Mouse (Mus musculus) neural tube, embryonic 11.5 days (tissue): Measurements from ENCODE around the gene Ran. TPM values are rescaled to one million over a fixed set of nuclear protein-coding genes. Genes with fewer than 3 reads are reported as not detected.

Source experiments
- ATAC-seq: fragments of 200-750 bp; cut with Nextera tagmentation; 2 replicates; pipeline ENCODE4 v1.8.0; 2017; ENCODE audit warnings: moderate number of reproducible peaks, mild to moderate bottlenecking, moderate TSS enrichment, moderate library complexity; ENCODE audit not compliant: insufficient read depth, low FRiP score, low TSS enrichment
- DNase-seq: peaks from one replicate; pipeline ENCODE4 v3.0.0-alpha.2; 2015; ENCODE audit warnings: low spot score
- H3K27ac ChIP-seq: fragments of 300-500 bp; sonication (generic); 2 replicates; pipeline ENCODE4 v1.5.1; 2014; ENCODE audit warnings: low read depth, mild to moderate bottlenecking, low read length
- H3K27me3 ChIP-seq: fragments of 300-500 bp; sonication (generic); 2 replicates; pipeline ENCODE4 v1.6.1; 2014; ENCODE audit warnings: mild to moderate bottlenecking, low read length, mixed read lengths; ENCODE audit not compliant: control insufficient read depth, insufficient read depth
- H3K36me3 ChIP-seq: fragments of 300-500 bp; sonication (generic); 2 replicates; pipeline ENCODE4 v1.6.1; 2014; ENCODE audit warnings: mild to moderate bottlenecking, low read length, moderate library complexity, mixed read lengths; ENCODE audit not compliant: control insufficient read depth, insufficient read depth
- H3K4me1 ChIP-seq: fragments of 300-500 bp; sonication (generic); 2 replicates; pipeline ENCODE4 v1.6.1; 2014; ENCODE audit warnings: low read length, mixed read lengths; ENCODE audit not compliant: control insufficient read depth, insufficient read depth
- H3K4me2 ChIP-seq: fragments of 300-500 bp; sonication (generic); 2 replicates; pipeline ENCODE4 v1.6.1; 2014; ENCODE audit warnings: low read depth, mild to moderate bottlenecking, moderate library complexity
- H3K4me3 ChIP-seq: fragments of 300-500 bp; sonication (generic); 2 replicates; pipeline ENCODE4 v1.5.1; 2014; ENCODE audit warnings: low read depth, low read length
- H3K9ac ChIP-seq: fragments of 300-500 bp; sonication (generic); 2 replicates; pipeline ENCODE4 v1.6.1; 2014; ENCODE audit warnings: mild to moderate bottlenecking, low read length
- H3K9me3 ChIP-seq: fragments of 300-500 bp; sonication (generic); 2 replicates; pipeline ENCODE4 v1.6.1; 2016; ENCODE audit warnings: low read length; ENCODE audit not compliant: control insufficient read depth
- WGBS: fragments of 180-500 bp; shearing (Covaris S2); extraction: QIAGEN DNeasy Blood & Tissue Kit; methylation state at CpG from one replicate; pipeline ENCODE4 v1.1.7; 2014; 5-methylcytosine and 5-hydroxymethylcytosine counted together
- polyA plus RNA-seq: library from polyadenylated mRNA; unstranded; fragments of >200 nt; fragmentation: Nextera tagmentation; extraction: Ambion mirVana; gene quantifications from 2 replicates; pipeline ENCODE4 v1.2.1, GENCODE M21; 2014

Ran gene
- polyA plus RNA-seq, 1 experiment from 2014 or later = 781 TPM

- DNase-seq = peak; percentile 69
- Histone ChIP-seq H3K4me3 (no peak overlapping the region), H3K27me3 (no peaks in the 10 kb centered on the region), H3K4me1 (no peaks in the 10 kb centered on the region), H3K4me2 (no peak overlapping the region), H3K27ac (no peak overlapping the region), H3K9me3 (no peaks in the 10 kb centered on the region), H3K36me3 (no peaks in the 10 kb centered on the region), H3K9ac (no peak overlapping the region)
- ATAC-seq = no peak; the same call in 1 of the 2 replicates
- WGBS = 70% methylated on average over 9 of the region's 9 CpGs
Observed at GRCm38 (mm10) chr5:129049372-129049771, 29.5 kb downstream of the Ran start.

- H3K9ac ChIP-seq = no peak overlapping the region
- H3K36me3 ChIP-seq = no peaks in the 10 kb centered on the region
- no peaks in the 10 kb centered on the region for H3K27me3 ChIP-seq
- no peak overlapping the region for H3K4me2 ChIP-seq
- 86% methylated on average over 3 of the region's 3 CpGs for WGBS
- H3K4me3 ChIP-seq = no peak overlapping the region
- DNase-seq = no peak
- no peak for ATAC-seq
- no peaks in the 10 kb centered on the region for H3K4me1 ChIP-seq
- no peaks in the 10 kb centered on the region for H3K9me3 ChIP-seq
- no peak overlapping the region for H3K27ac ChIP-seq
Observed at GRCm38 (mm10) chr5:129051910-129052309, 32.0 kb downstream of the Ran start.

GRCm38 (mm10) chr5:129052636-129053355 lies 32.9 kb downstream of the Ran start:
- peak; percentile 57 for DNase-seq
- Histone ChIP-seq H3K4me2 (no peak overlapping the region), H3K4me3 (no peak overlapping the region), H3K9ac (no peak overlapping the region; the same call in 1 of the 2 replicates), H3K9me3 (no peaks in the 10 kb centered on the region), H3K4me1 (no peaks in the 10 kb centered on the region), H3K27ac (peak overlapping the region; percentile 1; the same call in 1 of the 2 replicates), H3K27me3 (no peaks in the 10 kb centered on the region), H3K36me3 (no peaks in the 10 kb centered on the region)
- peak; percentile 61 for ATAC-seq
- WGBS = 36% methylated on average over 20 of the region's 20 CpGs

GRCm38 (mm10) chr5:129054675-129055284 lies 34.9 kb downstream of the Ran start:
- Histone ChIP-seq H3K4me1 (no peaks in the 10 kb centered on the region), H3K27ac (no peak overlapping the region), H3K4me2 (no peak overlapping the region), H3K27me3 (no peaks in the 10 kb centered on the region), H3K4me3 (no peak overlapping the region), H3K9me3 (no peaks in the 10 kb centered on the region), H3K9ac (no peak overlapping the region), H3K36me3 (no peaks in the 10 kb centered on the region)
- WGBS = 86% methylated on average over 9 of the region's 9 CpGs
- ATAC-seq (no peak), DNase-seq (no peak)

GRCm38 (mm10) chr5:129059116-129059515 lies 39.2 kb downstream of the Ran start:
- Histone ChIP-seq H3K4me2 (no peak overlapping the region), H3K4me3 (no peak overlapping the region), H3K27ac (no peak overlapping the region), H3K9me3 (no peaks in the 10 kb centered on the region), H3K27me3 (no peaks in the 10 kb centered on the region), H3K4me1 (0 out of 2 replicates have a peak, but pooled peaks cover 4% of the 10 kb centered on the region), H3K36me3 (no peaks in the 10 kb centered on the region), H3K9ac (no peak overlapping the region)
- WGBS = 90% methylated on average over 3 of the region's 3 CpGs
- no peak for ATAC-seq
- no peak for DNase-seq

GRCm38 (mm10) chr5:129061579-129061978 lies 41.7 kb downstream of the Ran start:
- H3K4me2 ChIP-seq = no peak overlapping the region
- H3K9me3 ChIP-seq = no peaks in the 10 kb centered on the region
- peak; percentile 72 for DNase-seq
- no peaks in the 10 kb centered on the region for H3K36me3 ChIP-seq
- 20% methylated on average over 13 of the region's 13 CpGs for WGBS
- H3K27me3 ChIP-seq = no peaks in the 10 kb centered on the region
- 0 out of 2 replicates have a peak, but pooled peaks cover 4% of the 10 kb centered on the region for H3K4me1 ChIP-seq
- H3K4me3 ChIP-seq = no peak overlapping the region
- no peak for ATAC-seq
- H3K9ac ChIP-seq = no peak overlapping the region
- no peak overlapping the region for H3K27ac ChIP-seq

- no peak for ATAC-seq
- H3K4me1 ChIP-seq = 0 out of 2 replicates have a peak, but pooled peaks cover 4% of the 10 kb centered on the region
Observed at GRCm38 (mm10) chr5:129063037-129063791, 43.3 kb downstream of the Ran start.

GRCm38 (mm10) chr5:129063792-129064087 lies 43.9 kb downstream of the Ran start:
- 45% methylated on average over 8 of the region's 8 CpGs for WGBS
- no peaks in the 10 kb centered on the region for H3K9me3 ChIP-seq
- ATAC-seq (no peak; the same call in 1 of the 2 replicates), DNase-seq (no peak)
- H3K27me3 ChIP-seq = no peaks in the 10 kb centered on the region
- no peak overlapping the region for H3K27ac ChIP-seq
- H3K9ac ChIP-seq = no peak overlapping the region
- H3K4me1 ChIP-seq = 0 out of 2 replicates have a peak, but pooled peaks cover 4% of the 10 kb centered on the region
- peak overlapping the region; percentile 36 for H3K4me2 ChIP-seq
- H3K4me3 ChIP-seq = no peak overlapping the region
- H3K36me3 ChIP-seq = no peaks in the 10 kb centered on the region

More at GRCm38 (mm10) chr5:129063037-129063791, 43.3 kb downstream of the Ran start:
- peak overlapping the region; percentile 36 for H3K4me2 ChIP-seq
- H3K27me3 ChIP-seq = no peaks in the 10 kb centered on the region
- no peak overlapping the region for H3K4me3 ChIP-seq
- no peaks in the 10 kb centered on the region for H3K36me3 ChIP-seq
- H3K9me3 ChIP-seq = no peaks in the 10 kb centered on the region
- peak; percentile 81 for DNase-seq
- WGBS = 12% methylated on average over 21 of the region's 21 CpGs
- no peak overlapping the region for H3K9ac ChIP-seq
- H3K27ac ChIP-seq = no peak overlapping the region
